Mouse (Mus musculus) E14TG2a.4 (cell line): ENCODE results near the gene Tnfsf4.
A peak's percentile ranks its signal among the peaks of the same experiment; 100 is the strongest.

Experiments
- H3K27me3 ChIP-seq: 2 replicates; pipeline ENCODE4 v1.6.1; 2014; ENCODE audit warnings: low read length, control low read depth; ENCODE audit not compliant: insufficient read depth
- H3K36me3 ChIP-seq: 2 replicates; pipeline ENCODE4 v1.6.1; 2014; ENCODE audit warnings: low read length, control low read depth; ENCODE audit not compliant: insufficient read depth
- H3K4me1 ChIP-seq: replicated peaks from 2 replicates; pipeline ENCODE4 v1.6.1; 2014; ENCODE audit warnings: low read depth, low read length, control low read depth
- H3K4me3 ChIP-seq: replicated peaks from 2 replicates; pipeline ENCODE4 v1.5.1; 2014; ENCODE audit warnings: mild to moderate bottlenecking, low read length
- H3K9me3 ChIP-seq: 2 replicates; pipeline ENCODE4 v1.6.1; 2014; ENCODE audit warnings: low read length, control low read depth
- CTCF ChIP-seq: conservative IDR thresholded peaks from 2 replicates; pipeline ENCODE4 v1.5.1; 2014; ENCODE audit warnings: low read length
- NANOG ChIP-seq: IDR thresholded peaks from 2 replicates; pipeline ENCODE4 v1.6.1; 2014; ENCODE audit warnings: borderline replicate concordance, low read length, mixed read lengths
- POU5F1 ChIP-seq: IDR thresholded peaks from 2 replicates; pipeline ENCODE4 v1.6.1; 2014; ENCODE audit warnings: low read length, borderline replicate concordance

Gene Tnfsf4

DNA sequence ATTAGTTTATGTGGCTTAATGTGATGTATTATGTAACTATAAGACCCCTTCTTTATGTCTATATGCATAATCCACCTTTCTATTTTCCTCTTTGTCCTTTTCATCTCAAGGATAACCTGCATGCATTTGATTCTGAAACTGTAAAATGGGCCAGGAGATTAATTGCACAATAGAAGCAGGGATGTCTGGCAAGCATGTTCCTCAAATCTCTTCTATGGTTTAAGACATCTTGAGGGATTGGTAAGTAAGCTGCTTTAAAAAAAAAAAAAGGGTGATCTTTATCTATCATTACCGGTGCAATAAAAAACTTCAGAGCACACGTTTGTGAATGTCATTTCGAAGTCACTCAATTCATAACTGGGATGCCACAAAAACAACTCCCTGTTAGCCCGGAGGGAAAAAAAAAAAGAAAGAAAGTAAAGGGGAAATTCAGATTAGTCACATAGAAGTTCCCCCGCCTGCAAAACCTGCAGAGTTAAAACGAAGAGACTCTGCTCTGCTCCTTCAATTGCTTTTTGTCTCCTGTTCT is at the start of gene Tnfsf4:
TSS of gene Tnfsf4 (plus strand) at position 479 of the 529 bp plus-strand sequence.
- no peaks in the 10 kb centered on the region for H3K36me3 ChIP-seq
- 0 out of 2 replicates have a peak, but pooled peaks cover 5% of the 10 kb centered on the region for H3K4me1 ChIP-seq
- TF ChIP-seq CTCF (no peak), NANOG (no peak), POU5F1 (no peak)
- H3K4me3 ChIP-seq, result no peak within 1 kb of the TSS
- H3K27me3 ChIP-seq, result peaks cover 8% of the 10 kb centered on the region; the same call in 1 of the 2 replicates
- H3K9me3 ChIP-seq, result no peaks in the 10 kb centered on the region

GRCm38 (mm10) chr1:161350981-161351380 is 44.2 kb upstream of the Tnfsf4 start:
- no peaks in the 10 kb centered on the region for H3K36me3 ChIP-seq
- no peaks in the 10 kb centered on the region for H3K4me1 ChIP-seq
- H3K4me3 ChIP-seq, result no peak overlapping the region
- no peaks in the 10 kb centered on the region for H3K9me3 ChIP-seq
- no peaks in the 10 kb centered on the region for H3K27me3 ChIP-seq
- TF ChIP-seq CTCF, result no peak
- TF ChIP-seq POU5F1, result no peak
- TF ChIP-seq NANOG, result no peak

DNA sequence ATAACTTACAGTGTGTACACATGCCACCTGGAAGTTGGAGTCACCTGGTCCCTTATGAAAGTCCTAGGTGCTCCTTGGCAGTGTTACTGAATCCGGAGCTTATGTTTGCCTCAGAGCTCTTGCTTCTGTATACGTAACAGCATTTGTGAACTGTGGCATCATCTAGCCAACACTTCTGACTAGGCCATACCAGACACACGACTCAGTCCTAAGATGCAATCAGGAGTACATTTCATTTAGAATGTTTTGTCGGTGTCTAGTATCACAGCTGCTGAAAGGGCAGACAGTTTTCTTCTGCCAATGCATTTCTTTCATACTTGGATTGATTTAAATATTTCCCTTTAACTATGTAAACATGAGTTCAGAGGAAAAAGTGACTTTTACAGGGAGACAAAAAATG is 30.2 kb upstream of the Tnfsf4 start:
- no peaks in the 10 kb centered on the region for H3K4me1 ChIP-seq
- TF ChIP-seq CTCF (no peak), POU5F1 (no peak), NANOG (no peak)
- no peaks in the 10 kb centered on the region for H3K27me3 ChIP-seq
- no peaks in the 10 kb centered on the region for H3K36me3 ChIP-seq
- no peak overlapping the region for H3K4me3 ChIP-seq
- H3K9me3 ChIP-seq, result peaks cover 5% of the 10 kb centered on the region; the same call in 1 of the 2 replicates

DNA sequence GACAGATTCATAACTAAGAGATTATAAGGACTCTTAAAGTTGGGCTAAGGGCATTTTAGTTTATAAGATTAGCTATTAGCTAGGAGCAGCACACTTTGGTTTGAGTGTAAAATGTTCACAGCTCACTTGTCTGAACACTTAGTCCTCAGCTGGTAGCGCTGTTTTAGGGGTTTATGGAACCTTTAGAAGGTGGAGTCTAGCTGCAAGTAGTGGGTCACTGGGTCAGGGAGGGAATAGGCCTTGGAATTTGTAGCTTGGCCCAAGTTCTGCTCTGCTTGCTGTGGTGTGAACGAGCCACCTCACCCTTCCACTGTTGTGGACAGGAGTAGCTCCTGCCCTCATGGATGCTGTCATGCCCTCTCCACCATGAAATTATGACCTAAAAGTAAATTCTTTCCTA is 23.3 kb upstream of the Tnfsf4 start:
- TF ChIP-seq CTCF (no peak), POU5F1 (no peak), NANOG (no peak)
- Histone ChIP-seq H3K9me3 (peaks cover 5% of the 10 kb centered on the region; the same call in 1 of the 2 replicates), H3K27me3 (peaks cover 25% of the 10 kb centered on the region), H3K36me3 (no peaks in the 10 kb centered on the region), H3K4me3 (no peak overlapping the region), H3K4me1 (no peaks in the 10 kb centered on the region)

GRCm38 (mm10) chr1:161375866-161376265 is 19.3 kb upstream of the Tnfsf4 start:
- no peaks in the 10 kb centered on the region for H3K36me3 ChIP-seq
- no peak overlapping the region for H3K4me3 ChIP-seq
- H3K4me1 ChIP-seq, result peaks cover 11% of the 10 kb centered on the region
- TF ChIP-seq NANOG (no peak), POU5F1 (no peak), CTCF (no peak)
- no peaks in the 10 kb centered on the region for H3K9me3 ChIP-seq
- H3K27me3 ChIP-seq, result peaks cover 35% of the 10 kb centered on the region

DNA sequence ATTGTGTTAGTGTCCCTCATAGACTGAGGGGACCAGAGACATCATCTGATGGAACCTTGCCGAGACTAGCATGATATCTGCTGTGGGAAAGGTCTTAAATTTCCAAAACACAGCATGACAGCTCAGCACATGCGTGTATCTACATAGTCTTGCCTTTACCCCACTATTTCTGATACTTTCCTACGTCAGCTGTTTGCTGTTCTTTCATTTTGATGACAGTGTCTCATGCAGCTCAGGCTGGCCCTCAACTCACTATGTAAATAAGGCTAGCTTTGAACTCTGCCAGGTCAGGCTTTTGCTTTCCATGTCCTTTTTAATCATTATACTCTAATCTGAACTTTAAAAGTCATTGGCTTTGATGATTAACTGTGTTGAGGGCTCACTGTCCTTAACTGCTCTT is 16.6 kb upstream of the Tnfsf4 start:
- Histone ChIP-seq H3K4me3 (no peak overlapping the region), H3K27me3 (peaks cover 46% of the 10 kb centered on the region), H3K4me1 (peaks cover 11% of the 10 kb centered on the region), H3K36me3 (no peaks in the 10 kb centered on the region), H3K9me3 (no peaks in the 10 kb centered on the region)
- TF ChIP-seq POU5F1, result no peak
- TF ChIP-seq CTCF, result no peak
- TF ChIP-seq NANOG, result no peak

DNA sequence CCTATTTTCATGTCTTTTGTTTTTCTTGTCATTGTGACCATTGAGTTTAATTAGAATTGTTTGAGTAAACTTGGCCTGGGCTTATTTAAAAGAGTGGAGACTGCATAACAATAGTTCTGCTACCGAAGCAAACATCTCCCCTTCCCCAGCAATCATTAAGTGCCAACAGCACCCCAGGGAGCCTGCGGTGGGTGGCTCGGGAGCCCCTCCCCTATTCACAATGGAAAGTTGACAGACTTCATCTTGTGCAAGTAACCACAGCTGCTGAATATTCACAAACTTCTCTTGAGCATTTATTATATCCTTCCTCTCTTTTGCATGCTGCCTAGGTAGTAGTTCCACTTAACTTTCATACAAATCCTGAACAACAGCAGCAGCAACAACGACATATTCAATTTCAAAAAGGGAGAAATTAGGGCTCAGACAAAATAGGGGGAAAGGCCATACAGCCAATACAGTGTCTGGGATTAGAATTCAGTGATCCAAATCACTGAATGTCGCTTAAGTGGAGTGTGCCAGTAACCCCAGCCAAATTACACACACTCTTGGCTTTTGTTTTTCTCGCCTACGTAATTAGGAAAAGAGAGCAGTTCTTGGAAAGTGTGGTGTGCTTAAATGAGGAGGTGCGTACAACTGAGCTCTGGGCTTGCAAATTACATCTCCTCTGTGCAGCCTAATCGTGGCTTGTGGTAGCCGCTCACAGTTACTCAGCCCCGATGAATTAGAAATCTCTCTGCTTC is 15.4 kb upstream of the Tnfsf4 start:
- peaks cover 11% of the 10 kb centered on the region for H3K4me1 ChIP-seq
- H3K9me3 ChIP-seq, result no peaks in the 10 kb centered on the region
- peaks cover 39% of the 10 kb centered on the region for H3K27me3 ChIP-seq
- no peaks in the 10 kb centered on the region for H3K36me3 ChIP-seq
- H3K4me3 ChIP-seq, result no peak overlapping the region
- TF ChIP-seq POU5F1 (peak; percentile 39; the same call in 1 of the 2 replicates), CTCF (no peak), NANOG (peak; percentile 47; the same call in 1 of the 2 replicates)

GRCm38 (mm10) chr1:161380425-161380780 is 14.8 kb upstream of the Tnfsf4 start:
- TF ChIP-seq CTCF (no peak), POU5F1 (no peak), NANOG (no peak)
- Histone ChIP-seq H3K27me3 (peaks cover 34% of the 10 kb centered on the region), H3K36me3 (no peaks in the 10 kb centered on the region), H3K4me3 (no peak overlapping the region), H3K4me1 (peaks cover 11% of the 10 kb centered on the region), H3K9me3 (no peaks in the 10 kb centered on the region)

DNA sequence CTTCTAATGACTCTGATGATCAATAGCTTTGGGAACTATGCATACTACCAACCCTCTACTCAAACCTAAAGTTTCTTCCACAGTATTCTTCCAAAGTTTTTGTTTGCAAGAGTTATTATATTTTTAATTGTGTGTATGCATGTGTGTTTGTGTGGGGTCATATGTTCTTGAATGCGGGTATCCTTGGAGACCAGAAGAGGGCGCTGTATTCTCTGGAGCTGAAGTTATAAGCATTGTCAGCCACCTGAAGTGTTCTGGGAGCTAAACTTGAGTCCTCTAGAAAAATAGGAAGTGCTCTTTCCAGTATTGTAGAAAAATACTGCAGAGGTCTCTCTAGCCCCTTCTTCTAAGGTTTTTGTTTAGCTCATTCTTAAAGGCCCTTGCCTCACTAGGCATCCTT is 5.1 kb upstream of the Tnfsf4 start:
- no peaks in the 10 kb centered on the region for H3K36me3 ChIP-seq
- peak; percentile 62 for TF ChIP-seq CTCF
- TF ChIP-seq NANOG, result no peak
- no peaks in the 10 kb centered on the region for H3K4me1 ChIP-seq
- peaks cover 2% of the 10 kb centered on the region; the same call in 1 of the 2 replicates for H3K27me3 ChIP-seq
- H3K9me3 ChIP-seq, result no peaks in the 10 kb centered on the region
- no peak overlapping the region for H3K4me3 ChIP-seq
